Mouse (Mus musculus): Measurements from ENCODE around the gene Hvcn1. TPM values are rescaled to one million over a fixed set of nuclear protein-coding genes. Genes with fewer than 3 reads are reported as not detected.

Hvcn1 gene
- polyA plus RNA-seq, 1 experiment = 0.93 TPM

DNA sequence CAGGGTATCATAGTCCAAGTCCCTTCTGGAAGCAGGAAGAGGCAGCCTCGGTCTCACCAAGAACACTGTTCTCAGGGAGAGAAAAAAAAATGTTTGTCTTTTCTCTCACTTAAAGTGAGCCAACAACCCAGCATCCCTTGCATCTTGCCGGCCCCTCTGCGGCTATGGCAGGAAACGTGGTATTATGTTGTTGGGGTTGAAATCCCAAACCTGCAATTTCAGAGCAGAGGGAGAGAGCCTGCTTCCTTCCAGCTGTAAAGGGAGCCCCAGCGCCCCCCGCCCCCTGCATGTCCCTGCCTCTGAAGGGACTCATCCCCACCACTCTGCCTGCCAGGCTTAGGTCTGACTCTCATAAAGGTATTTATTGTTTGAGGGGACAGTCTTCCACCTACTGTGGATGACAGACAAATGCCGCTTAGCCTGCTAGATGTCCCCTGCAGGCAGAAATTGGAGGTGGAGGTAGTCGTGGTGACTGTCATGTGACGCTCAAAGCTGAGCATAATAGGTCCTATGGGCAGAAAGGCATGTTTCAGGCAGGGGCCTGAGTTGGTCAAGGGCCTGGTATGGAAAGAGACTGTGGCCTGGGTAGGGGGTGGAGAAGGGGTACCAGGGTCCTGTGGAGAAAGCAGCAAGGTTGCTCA, 28.7 kb downstream of the Hvcn1 start:
- Histone ChIP-seq H3K4me1 (ENCODE audit: control insufficient read depth, insufficient read depth, low read length) (peaks cover 6% of the 10 kb centered on the region), H3K4me3 (ENCODE audit: control insufficient read depth, low read depth, low read length) (no peak overlapping the region), H3K27me3 (ENCODE audit: control insufficient read depth, insufficient read depth, low read length) (no peaks in the 10 kb centered on the region), H3K36me3 (ENCODE audit: control insufficient read depth, insufficient read depth, low read length) (no peaks in the 10 kb centered on the region), H3K27ac (ENCODE audit: control insufficient read depth, insufficient read depth, low read depth, low read length) (no peak overlapping the region)
- no peak for TF ChIP-seq CTCF (IDR thresholded peaks at IDR 0.05; ENCODE audit: control insufficient read depth, insufficient read depth, insufficient replicate concordance, low read depth, low read length)
- TF ChIP-seq POLR2A (IDR thresholded peaks at IDR 0.05; ENCODE audit: control insufficient read depth, low read depth, low read length) = no peak

DNA sequence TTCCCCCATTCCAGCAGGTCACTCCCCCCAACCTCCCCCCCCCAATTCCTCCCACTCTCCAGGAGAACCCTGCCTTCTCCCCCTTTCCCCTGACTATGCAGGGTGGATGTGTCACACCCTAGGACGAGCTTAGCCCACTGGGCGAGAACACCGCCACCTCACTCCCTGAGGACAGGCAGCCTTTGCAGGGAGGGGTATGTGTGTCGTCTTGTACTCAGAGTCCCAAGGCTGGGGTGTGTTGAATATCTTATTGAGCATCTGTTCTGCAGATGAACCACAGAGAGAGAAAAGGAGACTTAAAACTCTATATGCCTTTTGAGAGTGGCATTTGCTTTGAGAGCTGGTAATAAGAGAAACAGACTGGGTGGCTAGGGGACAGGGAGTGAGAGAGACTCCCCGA, 30.6 kb downstream of the Hvcn1 start:
- no peaks in the 10 kb centered on the region for H3K36me3 ChIP-seq (ENCODE audit: control insufficient read depth, insufficient read depth, low read length)

GRCm38 (mm10) chr5:122239618-122240017, 33.0 kb downstream of the Hvcn1 start:
- TF ChIP-seq POLR2A (IDR thresholded peaks at IDR 0.05; ENCODE audit: control insufficient read depth, low read depth, low read length) (no peak), CTCF (IDR thresholded peaks at IDR 0.05; ENCODE audit: control insufficient read depth, insufficient read depth, insufficient replicate concordance, low read depth, low read length) (no peak)
- H3K36me3 ChIP-seq (ENCODE audit: control insufficient read depth, insufficient read depth, low read length) = no peaks in the 10 kb centered on the region
- H3K4me3 ChIP-seq (ENCODE audit: control insufficient read depth, low read depth, low read length) = no peak overlapping the region
- peaks cover 2% of the 10 kb centered on the region; the same call in 1 of the 2 replicates for H3K4me1 ChIP-seq (ENCODE audit: control insufficient read depth, insufficient read depth, low read length)
- H3K27me3 ChIP-seq (ENCODE audit: control insufficient read depth, insufficient read depth, low read length) = no peaks in the 10 kb centered on the region
- peak overlapping the region; percentile 70 for H3K27ac ChIP-seq (ENCODE audit: control insufficient read depth, insufficient read depth, low read depth, low read length)

More for the DNA sequence above, 30.6 kb downstream of the Hvcn1 start:
- Histone ChIP-seq H3K27ac (ENCODE audit: control insufficient read depth, insufficient read depth, low read depth, low read length) (no peak overlapping the region), H3K4me1 (ENCODE audit: control insufficient read depth, insufficient read depth, low read length) (peaks cover 6% of the 10 kb centered on the region), H3K27me3 (ENCODE audit: control insufficient read depth, insufficient read depth, low read length) (no peaks in the 10 kb centered on the region), H3K4me3 (ENCODE audit: control insufficient read depth, low read depth, low read length) (no peak overlapping the region)
- TF ChIP-seq CTCF (IDR thresholded peaks at IDR 0.05; ENCODE audit: control insufficient read depth, insufficient read depth, insufficient replicate concordance, low read depth, low read length) = no peak
- TF ChIP-seq POLR2A (IDR thresholded peaks at IDR 0.05; ENCODE audit: control insufficient read depth, low read depth, low read length) = no peak

DNA sequence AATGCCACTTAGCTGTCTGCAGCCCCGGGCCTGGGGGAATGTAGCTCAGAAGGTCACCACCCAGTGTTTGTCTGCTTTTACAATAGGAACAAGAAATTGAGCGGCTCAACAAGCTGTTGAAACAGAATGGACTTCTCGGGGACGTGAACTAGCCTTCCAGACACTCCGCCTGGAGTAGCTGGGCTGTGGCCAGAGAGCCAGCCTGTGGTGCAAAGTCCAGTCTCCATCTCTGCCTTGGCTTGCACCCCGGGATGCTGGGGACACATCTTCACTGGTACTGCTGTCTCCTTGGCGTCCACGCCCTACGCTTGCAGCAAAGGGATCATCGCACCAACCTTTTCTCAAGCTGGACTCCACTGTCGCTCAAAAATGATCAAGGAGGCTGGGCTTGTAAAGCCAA, 33.9 kb downstream of the Hvcn1 start:
- Histone ChIP-seq H3K27me3 (ENCODE audit: control insufficient read depth, insufficient read depth, low read length) (no peaks in the 10 kb centered on the region), H3K4me1 (ENCODE audit: control insufficient read depth, insufficient read depth, low read length) (peaks cover 2% of the 10 kb centered on the region; the same call in 1 of the 2 replicates), H3K4me3 (ENCODE audit: control insufficient read depth, low read depth, low read length) (no peak overlapping the region), H3K36me3 (ENCODE audit: control insufficient read depth, insufficient read depth, low read length) (no peaks in the 10 kb centered on the region), H3K27ac (ENCODE audit: control insufficient read depth, insufficient read depth, low read depth, low read length) (no peak overlapping the region)
- TF ChIP-seq CTCF (IDR thresholded peaks at IDR 0.05; ENCODE audit: control insufficient read depth, insufficient read depth, insufficient replicate concordance, low read depth, low read length) (no peak), POLR2A (IDR thresholded peaks at IDR 0.05; ENCODE audit: control insufficient read depth, low read depth, low read length) (no peak)

GRCm38 (mm10) chr5:122240989-122241388, 34.4 kb downstream of the Hvcn1 start:
- Histone ChIP-seq H3K27me3 (ENCODE audit: control insufficient read depth, insufficient read depth, low read length) (no peaks in the 10 kb centered on the region), H3K4me1 (ENCODE audit: control insufficient read depth, insufficient read depth, low read length) (peaks cover 2% of the 10 kb centered on the region; the same call in 1 of the 2 replicates), H3K4me3 (ENCODE audit: control insufficient read depth, low read depth, low read length) (no peak overlapping the region), H3K36me3 (ENCODE audit: control insufficient read depth, insufficient read depth, low read length) (no peaks in the 10 kb centered on the region; the same call in 1 of the 2 replicates), H3K27ac (ENCODE audit: control insufficient read depth, insufficient read depth, low read depth, low read length) (no peak overlapping the region)
- no peak for TF ChIP-seq CTCF (IDR thresholded peaks at IDR 0.05; ENCODE audit: control insufficient read depth, insufficient read depth, insufficient replicate concordance, low read depth, low read length)
- no peak for TF ChIP-seq POLR2A (IDR thresholded peaks at IDR 0.05; ENCODE audit: control insufficient read depth, low read depth, low read length)

DNA sequence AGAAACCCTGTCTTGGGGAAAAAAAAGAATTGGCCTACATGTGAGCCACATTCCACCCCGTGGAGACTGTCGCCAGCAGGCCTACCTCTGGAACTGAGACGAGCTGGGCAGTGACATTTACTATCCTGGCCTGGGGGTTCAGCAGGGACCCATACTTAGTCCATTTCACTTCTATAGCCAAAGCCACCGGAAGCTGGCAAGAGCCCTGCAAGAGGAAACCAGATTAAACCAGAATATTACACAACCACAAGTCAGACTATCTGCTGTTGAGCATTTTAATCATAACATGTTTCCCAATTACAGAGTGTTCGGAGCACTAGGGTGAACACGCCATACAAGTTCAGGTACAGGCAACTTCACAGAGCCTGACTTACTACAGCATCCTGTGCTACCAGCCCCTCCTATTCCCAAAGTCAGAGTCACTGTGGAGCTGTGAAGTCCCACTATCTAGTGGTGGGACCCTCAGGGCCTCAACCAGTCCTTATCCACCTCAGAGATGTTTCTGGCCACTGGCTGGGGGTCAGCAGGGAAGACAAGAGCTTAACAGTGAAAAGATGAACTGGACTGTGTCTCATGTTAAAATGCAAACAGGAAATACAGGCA, 36.0 kb downstream of the Hvcn1 start:
- TF ChIP-seq POLR2A (IDR thresholded peaks at IDR 0.05; ENCODE audit: control insufficient read depth, low read depth, low read length) (no peak), CTCF (IDR thresholded peaks at IDR 0.05; ENCODE audit: control insufficient read depth, insufficient read depth, insufficient replicate concordance, low read depth, low read length) (no peak)
- Histone ChIP-seq H3K4me3 (ENCODE audit: control insufficient read depth, low read depth, low read length) (no peak overlapping the region), H3K4me1 (ENCODE audit: control insufficient read depth, insufficient read depth, low read length) (peaks cover 4% of the 10 kb centered on the region; the same call in 1 of the 2 replicates), H3K27ac (ENCODE audit: control insufficient read depth, insufficient read depth, low read depth, low read length) (no peak overlapping the region), H3K27me3 (ENCODE audit: control insufficient read depth, insufficient read depth, low read length) (no peaks in the 10 kb centered on the region), H3K36me3 (ENCODE audit: control insufficient read depth, insufficient read depth, low read length) (no peaks in the 10 kb centered on the region; the same call in 1 of the 2 replicates)

GRCm38 (mm10) chr5:122243781-122244523, 37.3 kb downstream of the Hvcn1 start:
- peaks cover 4% of the 10 kb centered on the region; the same call in 1 of the 2 replicates for H3K4me1 ChIP-seq (ENCODE audit: control insufficient read depth, insufficient read depth, low read length)
- H3K27me3 ChIP-seq (ENCODE audit: control insufficient read depth, insufficient read depth, low read length) = no peaks in the 10 kb centered on the region
- TF ChIP-seq POLR2A (IDR thresholded peaks at IDR 0.05; ENCODE audit: control insufficient read depth, low read depth, low read length) (no peak), CTCF (IDR thresholded peaks at IDR 0.05; ENCODE audit: control insufficient read depth, insufficient read depth, insufficient replicate concordance, low read depth, low read length) (no peak)
- no peak overlapping the region for H3K27ac ChIP-seq (ENCODE audit: control insufficient read depth, insufficient read depth, low read depth, low read length)
- no peak overlapping the region for H3K4me3 ChIP-seq (ENCODE audit: control insufficient read depth, low read depth, low read length)
- no peaks in the 10 kb centered on the region; the same call in 1 of the 2 replicates for H3K36me3 ChIP-seq (ENCODE audit: control insufficient read depth, insufficient read depth, low read length)
